Mouse (Mus musculus): ENCODE measurements around the gene Rap1gds1.

Rap1gds1 gene

DNA sequence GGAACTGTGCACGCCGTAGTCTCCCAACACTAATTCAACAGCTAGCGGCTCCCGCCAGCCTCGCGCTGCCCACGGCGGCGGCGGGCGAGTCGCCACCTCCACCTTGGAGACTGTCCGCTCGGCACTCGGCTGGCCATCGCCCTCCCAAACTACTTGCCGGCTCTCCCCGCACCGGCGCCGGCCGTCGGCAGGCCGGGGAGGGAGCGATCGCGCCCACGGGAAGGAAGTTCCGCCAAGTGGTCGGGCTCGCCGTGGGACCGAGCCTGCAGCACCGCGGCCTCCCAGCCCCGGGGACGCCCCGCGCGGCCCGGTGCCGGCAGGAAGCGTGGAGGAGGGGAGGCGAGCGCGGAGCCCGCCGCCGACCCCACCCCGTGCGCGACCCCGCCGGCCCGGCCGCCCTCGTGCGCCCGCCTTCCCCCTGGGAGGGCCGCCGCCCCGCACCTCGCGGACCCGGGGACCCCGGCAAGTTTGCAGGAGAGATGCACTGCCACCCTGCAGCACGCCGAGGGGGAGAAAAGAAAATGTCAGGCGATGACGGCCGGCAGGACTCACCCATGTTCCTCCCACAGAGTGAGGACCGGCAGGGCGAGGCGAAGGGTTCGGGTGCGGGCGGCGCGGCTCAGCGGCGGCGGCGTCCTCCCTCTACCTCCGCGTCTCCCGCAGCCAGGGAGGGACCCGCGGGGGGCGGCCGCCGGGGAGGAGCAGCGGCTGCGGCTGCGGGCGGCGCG, at the start of gene Rap1gds1:
Gene Rap1gds1 (minus strand): TSS at position 718 of the 728 bp plus-strand sequence.
- peak; percentile 55 for DNase-seq

DNA sequence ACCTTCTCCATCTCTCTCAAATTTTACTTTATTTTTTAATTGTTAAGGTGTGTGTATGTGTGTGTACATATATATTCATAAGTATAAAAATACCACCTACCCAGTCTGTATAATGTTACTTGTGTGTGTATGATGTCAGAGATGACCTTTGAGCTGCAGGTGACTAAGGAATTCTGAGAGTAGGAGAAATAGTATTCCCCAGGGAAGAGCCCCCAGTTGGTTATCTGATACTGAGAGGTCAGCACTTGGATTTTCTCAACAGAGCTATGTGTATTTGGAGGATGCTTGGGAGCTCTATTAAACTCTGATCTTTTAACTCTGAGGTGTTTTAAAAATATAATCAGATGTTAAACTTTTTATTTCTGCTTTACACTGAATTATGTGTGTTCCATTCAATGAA, 43.4 kb upstream of the Rap1gds1 start:
- no peak for DNase-seq

DNA sequence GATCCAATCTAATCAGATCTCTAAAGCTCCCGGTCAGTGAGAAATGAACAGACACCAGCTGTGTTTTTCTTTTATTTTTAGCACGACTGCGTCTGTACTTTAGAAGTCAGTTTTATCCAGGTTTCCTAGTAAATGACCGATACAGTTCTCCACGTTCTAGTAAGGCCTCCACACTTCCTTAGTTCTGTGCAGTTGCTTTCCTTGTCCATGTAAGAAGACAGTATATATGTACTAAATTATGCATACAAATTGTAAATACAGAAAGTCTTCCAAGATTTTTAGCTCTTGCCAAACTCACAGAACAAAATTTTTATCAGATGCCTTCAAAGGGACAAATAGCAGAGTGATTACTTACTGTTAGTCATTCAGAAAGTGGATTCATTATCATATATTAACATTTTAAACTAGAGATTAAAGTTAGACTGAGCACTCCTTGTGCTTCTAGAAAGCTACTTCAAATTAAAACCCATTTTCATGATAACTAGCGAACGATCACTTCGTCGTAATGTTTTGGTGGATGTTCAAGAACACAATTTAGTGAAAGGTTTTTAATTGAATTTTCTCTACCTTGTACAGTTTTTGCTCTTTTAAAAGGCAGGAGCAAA, 41.8 kb upstream of the Rap1gds1 start:
- no peak for DNase-seq

DNA sequence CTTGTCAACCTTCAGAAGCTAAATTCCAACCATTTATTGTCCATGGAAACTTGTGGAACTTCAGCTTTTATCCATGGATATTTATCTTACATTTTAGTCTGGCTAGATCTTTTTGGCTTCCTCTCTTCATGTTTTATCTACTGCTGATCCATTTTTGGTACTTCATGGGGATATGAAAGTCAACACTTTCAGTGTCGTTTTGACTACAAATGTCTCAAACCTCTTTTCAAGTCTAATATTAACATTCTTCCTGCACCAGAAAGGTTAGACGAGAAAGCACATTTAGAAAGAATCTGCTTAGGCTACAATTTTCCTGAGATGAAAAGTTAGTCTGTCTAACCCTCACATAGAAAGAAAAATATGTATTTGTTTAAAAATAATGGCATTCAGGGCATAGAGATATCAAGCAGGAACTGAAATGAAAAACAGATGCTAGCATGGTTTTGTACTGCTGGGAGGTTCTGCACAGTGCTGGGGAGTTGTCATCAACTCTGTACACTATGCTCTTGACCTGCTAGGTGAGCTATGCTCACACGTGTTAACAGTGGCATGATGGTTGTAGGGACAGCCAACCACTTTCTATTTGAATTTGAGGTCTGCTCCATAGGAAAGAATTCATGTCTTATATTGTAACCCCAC, 37.5 kb upstream of the Rap1gds1 start:
- no peak for DNase-seq

DNA sequence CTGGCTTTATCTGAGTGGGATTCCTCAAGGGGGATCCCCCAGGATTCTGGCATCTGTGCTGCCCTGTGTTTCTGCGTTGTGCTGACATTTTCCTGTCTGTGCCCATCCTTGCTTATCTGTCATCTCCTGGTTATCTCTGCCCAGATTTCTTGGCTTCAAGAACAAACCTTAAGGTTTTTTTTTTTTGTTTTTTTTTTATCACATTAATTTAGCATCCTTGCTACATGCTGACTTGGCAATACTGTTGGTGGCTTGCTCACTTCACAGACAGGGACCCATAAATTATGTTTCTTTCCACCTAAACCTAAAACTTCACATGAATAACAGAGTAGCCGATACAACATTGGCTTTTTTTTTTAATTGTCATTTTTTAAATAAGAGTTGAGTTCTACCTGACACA, 36.9 kb upstream of the Rap1gds1 start:
- no peak for DNase-seq

DNA sequence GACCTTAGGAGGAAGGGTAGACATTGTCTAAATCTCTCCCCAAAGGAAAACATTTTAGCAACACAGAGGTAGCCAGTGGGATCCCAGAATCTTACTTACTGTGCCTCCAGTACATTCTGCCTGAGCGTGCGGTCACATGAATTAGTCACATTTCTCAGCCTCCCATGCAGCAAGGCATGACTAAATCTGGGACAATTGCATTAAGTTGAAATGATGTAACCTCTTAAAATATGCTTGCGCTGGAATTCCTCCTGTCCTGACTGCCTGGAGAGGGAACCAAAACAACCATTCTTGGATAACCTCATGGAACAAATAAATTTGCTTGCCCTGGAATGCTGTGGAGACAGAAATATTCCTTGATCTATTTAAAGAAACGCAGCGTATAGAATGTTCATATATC, 33.2 kb upstream of the Rap1gds1 start:
- no peak for DNase-seq

DNA sequence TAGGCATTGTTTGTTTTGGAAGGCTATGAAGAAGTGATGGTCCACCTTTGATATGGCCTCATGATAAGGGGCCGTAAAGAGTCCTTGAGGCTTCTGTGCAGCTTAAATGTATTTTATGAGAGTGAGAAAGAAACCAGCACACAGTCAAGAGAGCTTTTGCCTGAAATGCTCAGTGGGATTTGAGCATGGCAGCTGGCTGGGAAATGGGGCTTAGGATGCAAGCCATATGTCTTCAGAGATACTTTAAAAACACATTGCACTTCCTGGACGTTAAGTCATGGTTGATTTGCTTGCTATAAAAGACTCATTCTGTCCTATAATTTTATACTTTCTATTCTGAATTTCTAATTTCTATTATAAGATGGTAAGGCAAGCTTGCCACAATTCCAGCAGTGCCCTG, 28.9 kb upstream of the Rap1gds1 start:
- DNase-seq, result no peak

DNA sequence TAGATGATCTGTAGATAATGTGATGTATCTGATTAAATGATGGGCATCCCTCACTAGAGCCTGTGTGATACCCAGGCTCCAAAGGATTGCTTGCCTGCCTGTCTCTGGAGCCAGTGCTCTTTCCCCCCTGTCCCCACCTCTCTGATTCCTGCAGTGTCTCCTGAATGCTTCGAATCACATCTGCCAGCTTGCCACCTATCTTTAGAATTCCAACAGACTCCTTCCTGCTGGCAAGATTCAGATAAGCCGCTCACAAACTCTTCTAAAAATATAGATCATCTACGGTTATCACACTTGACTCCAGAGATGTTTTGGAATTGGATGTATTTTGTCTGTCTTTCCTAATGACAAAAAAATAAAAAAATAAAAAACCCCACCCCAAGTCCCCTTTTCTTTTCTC, 28.3 kb upstream of the Rap1gds1 start:
- no peak for DNase-seq

DNA sequence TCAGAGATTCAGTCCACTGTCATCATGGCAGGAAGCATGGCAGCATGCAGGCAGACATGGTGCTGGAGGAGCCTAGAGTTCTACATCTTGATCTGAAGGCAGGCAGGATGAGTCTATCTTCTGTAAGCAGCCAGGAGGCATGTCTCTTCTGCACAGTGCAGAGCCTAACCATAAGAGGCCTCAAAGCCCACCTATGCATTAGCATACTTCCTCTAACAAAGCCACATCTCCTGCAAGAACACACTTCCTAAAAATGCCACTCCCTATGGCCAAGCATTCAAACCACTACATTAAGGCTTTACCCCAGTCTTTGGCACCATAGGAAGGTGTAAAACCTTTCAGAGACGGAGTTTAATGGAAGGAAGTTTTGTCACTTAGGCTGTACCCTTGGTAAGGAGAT, 26.9 kb upstream of the Rap1gds1 start:
- DNase-seq, result no peak

DNA sequence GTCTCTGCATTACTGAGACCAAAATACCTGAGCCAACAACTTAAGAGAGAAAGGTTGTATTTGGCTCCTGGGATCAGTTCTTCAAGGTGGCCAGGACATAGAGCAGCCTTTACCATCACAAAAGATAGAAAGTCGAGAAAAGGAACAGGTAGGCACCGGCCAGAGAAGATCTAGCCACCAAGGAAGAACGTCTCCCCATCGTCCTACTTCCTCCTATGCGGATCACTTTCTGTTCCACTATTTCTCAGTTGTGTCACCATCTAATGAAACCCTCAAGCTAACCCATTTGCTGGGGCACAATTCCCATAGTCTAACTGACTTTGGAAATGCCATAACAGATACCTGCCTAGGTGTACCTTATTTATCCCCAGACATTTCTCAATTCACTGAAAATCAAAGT, 24.3 kb upstream of the Rap1gds1 start:
- DNase-seq, result no peak

DNA sequence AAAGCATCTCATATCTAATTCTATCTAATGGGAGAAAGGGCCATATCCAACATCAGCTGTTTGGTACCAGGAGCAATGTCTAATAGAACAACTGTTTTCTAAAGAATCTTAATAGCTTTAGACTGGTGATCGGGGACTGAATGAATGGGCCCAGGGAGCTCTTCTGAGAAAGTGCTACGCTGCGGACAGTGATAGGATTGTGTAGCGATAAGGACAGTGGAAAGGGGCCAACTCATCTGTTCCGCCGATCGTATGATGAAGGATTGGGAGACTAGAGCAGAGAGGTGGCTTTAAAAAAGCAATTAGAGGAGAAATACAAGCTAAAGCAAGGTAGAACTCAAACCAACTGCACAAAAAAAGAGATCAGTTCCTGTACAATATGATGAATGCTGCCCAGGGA, 20.9 kb upstream of the Rap1gds1 start:
- DNase-seq, result no peak

DNA sequence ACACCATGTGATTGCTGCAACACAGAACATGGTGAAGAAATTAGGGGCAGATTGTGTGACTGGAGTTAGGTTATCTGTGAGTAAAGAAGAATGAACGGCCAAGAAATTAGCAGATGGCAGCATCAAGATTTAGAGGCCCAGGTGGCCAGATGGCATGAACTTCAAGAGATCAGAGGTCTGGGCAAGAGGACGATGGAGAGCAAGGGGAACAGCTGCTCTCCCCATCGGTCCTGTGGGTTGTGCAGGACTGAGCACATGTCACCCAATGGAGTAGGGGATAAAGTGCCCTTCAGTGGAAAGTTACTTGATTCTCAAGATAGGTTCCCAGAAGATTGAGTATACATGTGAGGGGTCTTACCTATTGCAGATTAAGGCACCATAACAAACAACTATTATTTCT, 13.5 kb upstream of the Rap1gds1 start:
- no peak for DNase-seq

DNA sequence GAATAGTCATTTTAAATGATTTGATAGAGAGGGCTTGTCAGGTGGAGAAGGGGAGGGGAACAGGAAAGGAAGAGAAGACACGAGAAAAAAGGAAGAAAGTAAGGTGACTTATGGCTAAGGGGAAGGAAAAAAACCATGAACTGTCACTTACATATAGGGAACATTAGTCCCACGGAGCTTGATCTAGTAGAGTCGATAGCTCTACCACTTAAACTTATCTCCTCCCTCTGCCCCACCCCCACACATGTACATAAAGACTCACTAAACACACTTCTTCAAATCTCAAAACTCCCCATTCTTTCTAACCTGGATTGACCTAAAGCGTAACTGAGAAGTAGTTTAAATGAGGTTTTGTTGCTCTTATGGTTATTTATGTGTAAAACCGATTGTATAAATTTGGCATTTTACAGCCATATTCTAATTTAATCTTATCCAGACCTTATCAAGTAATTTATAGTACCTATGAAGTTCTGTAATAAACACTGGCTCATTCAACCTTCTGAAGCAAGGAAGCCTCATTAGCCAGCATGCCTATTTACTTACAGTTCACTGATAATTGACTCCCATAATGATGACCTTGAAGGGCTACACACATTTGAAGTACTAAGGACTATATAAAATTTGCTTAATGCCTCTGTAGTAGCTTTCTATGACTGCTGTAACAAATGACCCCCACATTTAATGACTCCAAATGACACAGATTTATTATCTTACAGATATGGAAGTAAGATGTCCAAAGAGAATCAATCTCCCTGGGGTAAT, 9.0 kb upstream of the Rap1gds1 start:
- DNase-seq, result no peak

DNA sequence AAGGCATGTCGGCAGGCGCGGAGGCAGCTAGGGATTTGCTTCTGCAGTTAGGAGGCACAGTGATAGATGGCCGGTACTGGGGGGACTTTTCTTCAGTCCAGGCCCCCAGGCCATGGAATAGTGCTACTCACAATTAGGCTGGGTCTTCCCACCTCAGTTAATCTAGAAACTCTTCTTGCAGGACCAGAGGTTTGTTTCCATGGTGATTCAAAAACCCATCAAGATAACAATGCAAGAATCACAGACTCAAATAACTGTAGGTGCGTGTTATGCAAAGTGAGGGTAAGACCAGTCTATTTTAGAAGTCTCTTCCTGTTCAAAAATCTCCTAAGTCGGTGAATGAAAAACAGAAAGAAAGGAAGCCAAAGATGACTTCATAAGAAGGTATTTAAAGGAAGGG, 4.8 kb upstream of the Rap1gds1 start:
- no peak for DNase-seq

DNA sequence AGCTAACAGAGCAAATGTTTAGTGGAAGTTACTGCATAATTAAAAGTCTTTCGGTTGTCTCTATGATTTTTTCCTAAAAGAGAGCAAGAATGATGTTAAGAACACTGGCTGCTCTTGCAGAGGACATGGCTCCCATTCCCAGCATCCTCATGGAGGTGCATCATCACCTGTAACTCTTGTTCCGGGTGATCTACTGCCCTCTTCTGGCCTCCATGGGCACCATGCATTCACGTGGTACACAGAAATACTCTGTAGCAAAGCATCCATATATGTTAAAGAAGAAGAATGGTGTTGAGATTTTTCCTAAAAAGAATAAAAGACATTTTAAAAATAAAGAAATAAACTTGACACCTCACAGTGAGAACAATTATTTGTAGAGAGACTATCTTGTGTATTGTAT, 3.0 kb upstream of the Rap1gds1 start:
- no peak for DNase-seq

DNA sequence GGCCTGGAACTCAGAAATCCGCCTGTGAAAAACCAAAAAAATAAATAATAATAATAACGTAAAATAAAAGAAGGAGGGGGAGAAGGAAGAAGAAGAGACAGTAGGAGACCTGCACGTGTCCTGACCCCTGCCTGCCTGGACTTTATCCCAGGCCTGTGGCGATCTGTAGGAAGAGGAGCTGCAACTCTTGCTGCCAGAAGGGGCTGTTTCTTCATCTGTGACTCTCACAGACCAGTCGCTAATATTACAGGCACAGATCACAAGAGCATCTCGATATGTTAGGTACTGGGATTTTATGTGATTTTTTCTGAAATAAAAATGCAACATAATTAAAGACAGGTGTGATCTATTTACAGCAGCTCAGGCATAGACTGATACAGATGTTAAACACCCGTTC, 1.1 kb upstream of the Rap1gds1 start:
- DNase-seq, result no peak

DNA sequence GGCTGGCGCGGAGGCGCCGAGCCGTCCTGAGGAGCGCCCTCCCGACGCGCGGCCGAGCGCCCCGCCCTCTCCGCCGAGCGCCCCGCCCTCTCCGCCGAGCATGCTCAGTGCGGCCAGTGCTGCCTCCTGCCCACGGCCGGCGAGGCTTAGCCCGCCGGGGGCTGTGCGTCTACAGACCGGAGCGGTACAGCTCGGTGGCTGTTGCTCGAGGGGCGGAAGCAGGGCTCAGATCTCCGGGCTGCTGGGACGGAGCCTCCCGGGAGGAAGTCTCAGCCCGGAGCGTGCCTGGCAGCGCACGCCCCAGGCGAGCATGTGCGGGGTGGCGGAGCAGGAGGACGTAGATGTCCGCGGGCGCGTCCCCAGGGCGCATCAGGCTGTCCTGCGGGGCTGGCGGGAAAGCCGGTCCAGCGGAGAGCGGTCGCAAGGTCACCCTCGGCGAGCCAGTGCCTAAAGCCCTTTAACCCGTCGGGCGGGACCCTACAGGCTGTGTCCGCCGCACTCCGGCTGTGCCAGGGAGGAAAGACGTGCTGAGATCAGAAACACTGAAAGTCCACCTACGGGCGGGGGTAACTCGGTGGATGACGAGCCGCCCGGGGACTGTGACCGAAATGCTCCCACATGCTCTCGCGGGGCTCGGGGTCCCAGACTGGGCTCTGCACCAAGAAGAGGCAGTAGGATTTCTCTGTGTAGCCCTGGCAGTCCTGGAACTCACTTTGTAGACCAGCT, 495 bp upstream of the Rap1gds1 start:
- peak; percentile 91 for DNase-seq

DNA sequence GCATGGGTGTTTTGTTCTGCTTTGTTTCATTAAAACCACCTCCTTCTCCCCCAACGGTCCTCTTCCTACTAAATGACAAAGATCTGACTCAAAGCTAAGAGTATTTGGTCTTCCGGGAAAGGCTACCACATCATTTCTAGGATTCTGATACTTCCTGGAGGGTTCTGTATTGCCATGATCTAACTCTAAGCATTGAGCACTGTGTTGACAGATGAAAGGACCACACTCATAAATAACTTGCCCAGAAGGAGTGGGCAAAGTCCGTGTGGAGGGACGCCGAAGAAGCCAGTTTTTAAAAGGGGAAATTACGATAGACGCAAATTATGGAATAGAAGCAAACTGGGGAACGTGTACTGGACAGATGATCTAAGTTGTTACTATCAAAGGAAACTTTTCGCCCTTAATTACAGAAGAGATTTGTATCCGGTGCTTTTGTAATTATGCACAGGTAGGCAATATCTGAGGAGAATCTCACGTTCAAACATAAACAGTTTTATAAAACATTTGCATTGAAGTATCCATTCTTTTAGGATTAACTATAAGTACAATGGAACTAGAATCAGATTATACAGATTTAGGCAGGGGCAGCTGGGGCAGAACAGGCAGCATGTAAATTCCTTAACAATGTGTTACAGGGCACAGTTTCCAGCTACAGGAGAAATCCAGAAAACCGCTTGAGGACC, 1.1 kb downstream of the Rap1gds1 start:
- no peak for DNase-seq

DNA sequence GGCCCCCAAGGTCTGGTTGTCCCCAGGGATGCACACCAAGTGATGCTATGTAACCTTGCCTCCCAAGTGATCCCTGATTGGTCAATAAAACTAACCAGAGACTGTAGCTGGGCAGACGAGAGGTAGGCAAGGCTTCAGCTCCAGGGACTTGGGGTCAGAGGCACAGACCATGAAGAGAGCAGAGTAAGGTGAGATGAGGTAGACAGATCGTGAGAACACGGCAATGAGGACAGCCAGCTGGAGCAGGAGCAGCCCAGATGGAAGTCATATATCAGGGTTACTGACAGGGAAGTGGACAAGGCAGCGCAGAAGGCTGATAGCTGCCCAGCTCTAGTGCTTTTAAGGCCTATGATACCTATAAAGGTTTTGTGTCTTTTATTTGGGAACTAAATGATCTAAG, 5.5 kb downstream of the Rap1gds1 start:
- DNase-seq, result no peak

DNA sequence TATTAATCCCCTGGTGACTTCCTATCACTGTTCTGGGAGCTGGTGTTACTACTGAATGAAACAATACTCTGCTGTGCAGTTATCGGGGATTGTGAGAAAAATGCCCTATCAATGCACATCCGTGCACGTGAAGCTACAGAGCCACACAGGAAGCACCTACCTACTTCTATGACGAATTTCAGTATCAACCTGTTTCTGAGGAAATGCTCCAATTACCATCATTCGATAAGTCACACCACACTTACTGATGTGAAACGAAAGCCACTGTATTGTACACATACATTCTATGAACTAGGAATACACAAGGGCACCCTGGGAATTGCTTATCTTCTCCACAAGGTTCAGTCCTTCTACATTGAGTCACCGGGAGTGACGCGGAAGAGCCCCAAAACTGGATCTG, 10.9 kb downstream of the Rap1gds1 start:
- DNase-seq, result no peak

DNA sequence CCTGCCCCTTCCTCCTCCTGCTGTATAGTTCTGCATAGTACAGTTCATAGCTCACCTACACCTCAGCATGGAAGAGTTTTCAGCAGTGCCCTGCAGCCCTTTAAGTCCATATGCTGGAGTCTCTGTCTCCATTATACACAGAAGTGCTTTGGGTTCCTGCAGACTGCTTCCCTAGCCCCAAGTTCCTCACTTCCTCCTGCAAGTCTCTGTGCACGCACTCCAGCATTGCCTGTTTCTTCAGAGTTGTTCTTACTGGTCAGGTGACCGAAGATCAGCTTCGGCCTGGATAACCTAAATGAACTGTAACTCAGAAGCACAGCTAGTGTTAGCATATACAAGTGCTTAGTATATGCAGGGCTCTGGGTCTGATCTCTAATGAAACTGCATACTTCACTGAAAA, 12.9 kb downstream of the Rap1gds1 start:
- peak; percentile 21 for DNase-seq
